Mouse (Mus musculus) cerebellum, adult 9-11 months (tissue): ENCODE data around the gene Gm4131.
A peak's percentile ranks its signal among the peaks of the same experiment; 100 is the strongest.

Experiments used
- DNase-seq: peaks from one replicate; pipeline ENCODE4 v3.0.0; 2022

Gene Gm4131

GRCm38 (mm10) chr14:62546746-62547145 lies 20.0 kb downstream of the Gm4131 start:
- DNase-seq = no peak

GRCm38 (mm10) chr14:62546296-62546695 lies 20.4 kb downstream of the Gm4131 start:
- DNase-seq = no peak

- DNase-seq = no peak
Measured at GRCm38 (mm10) chr14:62541751-62542150, 25.0 kb downstream of the Gm4131 start.

- DNase-seq = no peak
Measured at GRCm38 (mm10) chr14:62539834-62540233, 26.9 kb downstream of the Gm4131 start.

- DNase-seq = no peak
Measured at GRCm38 (mm10) chr14:62536988-62537387, 29.7 kb downstream of the Gm4131 start.

GRCm38 (mm10) chr14:62536127-62536526 lies 30.6 kb downstream of the Gm4131 start:
- no peak for DNase-seq

- no peak for DNase-seq
Measured at GRCm38 (mm10) chr14:62530951-62531350, 35.8 kb downstream of the Gm4131 start.

- DNase-seq = no peak
Measured at GRCm38 (mm10) chr14:62512845-62513244, 53.9 kb downstream of the Gm4131 start.

GRCm38 (mm10) chr14:62509350-62509749 lies 57.4 kb downstream of the Gm4131 start:
- DNase-seq = no peak

GRCm38 (mm10) chr14:62506261-62506660 lies 60.5 kb downstream of the Gm4131 start:
- no peak for DNase-seq

- DNase-seq = no peak
Measured at GRCm38 (mm10) chr14:62497391-62497790, 69.3 kb downstream of the Gm4131 start.

- DNase-seq = no peak
Measured at GRCm38 (mm10) chr14:62496501-62496900, 70.2 kb downstream of the Gm4131 start.

GRCm38 (mm10) chr14:62493456-62493855 lies 73.3 kb downstream of the Gm4131 start:
- no peak for DNase-seq

GRCm38 (mm10) chr14:62492196-62492850 lies 74.4 kb downstream of the Gm4131 start:
- DNase-seq = peak; percentile 82

- DNase-seq = peak; percentile 44
Measured at GRCm38 (mm10) chr14:62488270-62488669, 78.5 kb downstream of the Gm4131 start.

GRCm38 (mm10) chr14:62481381-62481780 lies 85.3 kb downstream of the Gm4131 start:
- DNase-seq = no peak

- no peak for DNase-seq
Measured at GRCm38 (mm10) chr14:62479395-62479794, 87.3 kb downstream of the Gm4131 start.

- DNase-seq = no peak
Measured at GRCm38 (mm10) chr14:62474481-62474880, 92.2 kb downstream of the Gm4131 start.

GRCm38 (mm10) chr14:62472061-62472460 lies 94.7 kb downstream of the Gm4131 start:
- DNase-seq = no peak

- no peak for DNase-seq
Measured at GRCm38 (mm10) chr14:62468753-62469125, 98.0 kb downstream of the Gm4131 start.

- no peak for DNase-seq
Measured at GRCm38 (mm10) chr14:62468119-62468752, 98.5 kb downstream of the Gm4131 start.

- peak; percentile 41 for DNase-seq
Measured at GRCm38 (mm10) chr14:62464966-62465365, 101.8 kb downstream of the Gm4131 start.

- DNase-seq = no peak
Measured at GRCm38 (mm10) chr14:62459541-62459940, 107.2 kb downstream of the Gm4131 start.

GRCm38 (mm10) chr14:62457420-62458181 lies 109.1 kb downstream of the Gm4131 start:
- DNase-seq = peak; percentile 84
